Mouse (Mus musculus): ENCODE data around the gene Ltbr. TPM values are rescaled to one million over a fixed set of nuclear protein-coding genes. Genes with fewer than 3 reads are reported as not detected.

Gene Ltbr
- polyA plus RNA-seq, 1 experiment from 2014 or later: 67.4 TPM

DNA sequence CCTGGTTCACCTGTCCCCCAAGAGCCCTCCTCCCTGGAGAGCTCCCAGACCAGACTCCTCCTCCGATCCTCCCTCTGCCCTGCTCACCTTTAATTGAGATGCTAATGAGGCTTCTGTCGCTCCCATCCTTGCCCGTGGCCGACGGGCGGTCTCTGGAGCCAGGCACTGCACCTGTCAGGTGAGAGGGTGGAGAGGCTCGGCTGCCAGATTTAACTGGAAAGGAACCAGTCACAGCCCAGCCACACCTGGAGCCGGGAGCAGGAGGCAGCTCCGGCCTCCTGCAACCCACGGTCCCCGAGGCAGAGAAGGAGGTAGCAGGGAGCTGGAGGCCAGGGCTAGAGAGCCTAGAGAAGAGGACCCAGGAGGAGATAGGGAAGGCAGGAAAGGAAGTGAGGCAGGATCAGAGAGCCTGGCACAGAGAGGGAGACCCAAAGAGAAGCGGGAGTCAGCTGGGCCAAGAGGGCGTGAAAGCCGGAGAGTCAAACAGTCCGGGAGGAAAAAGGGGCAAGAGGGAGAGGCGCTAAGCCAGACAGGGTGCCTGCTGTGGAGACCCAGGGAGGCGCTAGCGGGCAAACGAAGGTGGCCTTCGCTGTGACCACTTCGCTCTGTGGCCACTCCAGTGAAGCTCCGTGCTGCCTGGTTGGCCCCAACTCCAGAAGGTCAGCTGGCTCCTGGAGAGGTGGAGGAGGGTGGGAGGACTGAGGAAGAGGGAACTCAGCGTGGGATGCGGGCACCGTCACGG, 7.6 kb upstream of the Ltbr start:
- H3K36me3 ChIP-seq (ENCODE audit: control insufficient read depth, insufficient read depth, low read length): no peaks in the 10 kb centered on the region
- no peak overlapping the region for H3K4me2 ChIP-seq (ENCODE audit: low read length)
- DNase-seq (ENCODE audit: low spot score) (no peak), ATAC-seq (replicated peaks; ENCODE audit: low FRiP score, low TSS enrichment, low read depth) (no peak)
- no peaks in the 10 kb centered on the region for H3K9me3 ChIP-seq (ENCODE audit: control insufficient read depth, low read length)
- WGBS: 20% methylated on average over 26 of the region's 26 CpGs
- H3K9ac ChIP-seq (ENCODE audit: low read length): no peak overlapping the region
- H3K4me3 ChIP-seq (ENCODE audit: low read depth, low read length): no peak overlapping the region
- H3K27me3 ChIP-seq (replicated peaks; ENCODE audit: control insufficient read depth, insufficient read depth, low read length): peaks cover 27% of the 10 kb centered on the region
- no peak overlapping the region for H3K27ac ChIP-seq (ENCODE audit: low read depth)
- no peaks in the 10 kb centered on the region for H3K4me1 ChIP-seq (replicated peaks; ENCODE audit: control insufficient read depth, insufficient read depth, low read length)

DNA sequence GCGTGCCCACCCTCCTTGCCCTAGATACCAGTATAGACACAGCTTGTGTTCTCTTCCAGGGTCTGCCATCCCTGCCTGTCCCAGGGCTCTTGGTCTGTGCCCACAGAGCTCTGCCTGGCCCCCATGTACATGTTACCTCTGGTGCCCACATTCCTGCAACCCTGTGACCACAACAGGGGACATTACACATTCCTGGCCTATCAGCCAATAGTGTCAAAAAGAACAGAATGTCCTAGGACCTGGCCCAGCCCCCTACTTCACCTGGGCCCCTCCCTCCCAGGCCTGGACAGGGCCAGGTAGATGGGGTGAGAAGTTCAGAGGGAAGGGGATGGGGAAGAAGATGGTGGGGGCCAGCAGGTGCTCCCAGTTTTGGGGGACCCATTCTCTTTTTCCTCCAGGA, 6.6 kb upstream of the Ltbr start, which contains the start of gene Scnn1a:
TSS of gene Scnn1a (plus strand) at position 337 of the 400 bp plus-strand sequence.
- Histone ChIP-seq H3K27ac (ENCODE audit: low read depth) (no peak within 1 kb of the TSS), H3K27me3 (replicated peaks; ENCODE audit: control insufficient read depth, insufficient read depth, low read length) (peaks cover 27% of the 10 kb centered on the region), H3K36me3 (ENCODE audit: control insufficient read depth, insufficient read depth, low read length) (no peaks in the 10 kb centered on the region), H3K4me3 (ENCODE audit: low read depth, low read length) (no peak within 1 kb of the TSS), H3K9ac (ENCODE audit: low read length) (no peak within 1 kb of the TSS), H3K4me2 (ENCODE audit: low read length) (no peak within 1 kb of the TSS), H3K9me3 (ENCODE audit: control insufficient read depth, low read length) (no peaks in the 10 kb centered on the region), H3K4me1 (replicated peaks; ENCODE audit: control insufficient read depth, insufficient read depth, low read length) (no peaks in the 10 kb centered on the region)
- DNase-seq (ENCODE audit: low spot score) (no peak), ATAC-seq (replicated peaks; ENCODE audit: low FRiP score, low TSS enrichment, low read depth) (no peak)
- WGBS: 100% methylated on average over 1 of the region's 1 CpGs

DNA sequence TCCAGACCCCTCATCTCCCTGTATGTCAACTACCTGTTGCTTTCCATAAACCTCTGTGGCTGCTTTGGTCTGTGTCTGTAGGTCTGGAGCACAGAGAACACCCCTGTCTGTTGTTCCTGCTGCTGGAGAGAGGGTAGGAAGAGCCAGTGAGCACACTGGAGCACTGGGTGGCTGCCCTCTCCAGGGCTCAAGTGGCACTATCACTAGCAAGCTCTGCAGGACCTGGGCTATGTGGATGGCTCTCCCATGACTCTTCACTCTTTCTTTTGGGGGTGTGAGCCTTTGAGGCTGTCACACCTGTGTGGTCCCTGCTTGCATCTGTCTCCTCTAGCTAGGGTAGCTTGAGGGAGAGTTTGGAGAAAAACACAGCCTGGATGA, 6.2 kb upstream of the Ltbr start:
- Histone ChIP-seq H3K9ac (ENCODE audit: low read length) (no peak overlapping the region), H3K4me3 (ENCODE audit: low read depth, low read length) (no peak overlapping the region), H3K4me2 (ENCODE audit: low read length) (no peak overlapping the region), H3K27me3 (replicated peaks; ENCODE audit: control insufficient read depth, insufficient read depth, low read length) (peaks cover 27% of the 10 kb centered on the region), H3K27ac (ENCODE audit: low read depth) (no peak overlapping the region), H3K4me1 (replicated peaks; ENCODE audit: control insufficient read depth, insufficient read depth, low read length) (no peaks in the 10 kb centered on the region), H3K36me3 (ENCODE audit: control insufficient read depth, insufficient read depth, low read length) (no peaks in the 10 kb centered on the region), H3K9me3 (ENCODE audit: control insufficient read depth, low read length) (no peaks in the 10 kb centered on the region)
- ATAC-seq (replicated peaks; ENCODE audit: low FRiP score, low TSS enrichment, low read depth): no peak
- no peak for DNase-seq (ENCODE audit: low spot score)

DNA sequence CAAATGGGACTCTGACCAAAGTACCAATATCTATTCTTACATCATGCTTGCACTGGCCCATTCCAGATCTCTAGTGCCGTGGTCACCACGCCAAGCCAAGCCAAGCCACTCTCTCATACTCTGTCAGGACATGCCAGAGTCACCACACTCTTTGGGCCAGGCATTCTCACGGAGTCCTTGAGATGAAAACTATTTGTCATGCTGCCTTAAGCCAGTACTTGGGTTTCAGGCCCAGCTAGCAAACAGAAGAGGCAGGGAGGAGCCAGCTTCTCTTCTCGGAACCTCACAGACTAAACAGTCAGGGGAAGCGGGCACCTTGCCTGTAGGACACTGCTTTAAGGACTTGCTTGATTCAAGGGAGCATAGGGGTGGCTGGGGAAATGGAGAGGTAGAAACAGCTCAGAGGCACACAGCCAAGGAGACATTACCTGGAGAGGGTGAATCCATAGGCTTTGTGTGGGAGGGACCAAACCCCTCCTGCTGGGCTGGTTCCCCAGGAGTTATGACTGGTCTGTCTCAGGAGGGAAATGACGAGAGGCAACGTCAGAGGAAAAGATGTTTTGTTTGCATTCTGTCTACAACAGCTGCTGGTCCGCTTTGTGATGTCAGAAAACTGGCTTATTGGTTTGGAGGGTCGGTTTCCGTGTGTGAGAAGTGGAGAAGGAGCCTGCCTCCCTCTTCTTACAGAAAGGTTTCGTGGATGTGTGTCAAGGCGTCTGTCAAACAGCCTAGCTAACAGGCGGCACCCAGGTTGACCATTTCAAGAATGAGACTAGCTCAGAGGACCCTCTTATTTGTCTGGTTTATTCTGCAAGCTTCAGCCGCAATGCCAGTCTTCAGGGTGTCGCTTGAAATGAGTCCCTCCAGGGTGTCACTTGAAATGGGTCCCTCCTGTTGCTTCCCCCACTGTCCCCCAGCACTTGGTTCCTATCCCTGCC, 5.6 kb upstream of the Ltbr start:
- WGBS: 59% methylated on average over 15 of the region's 15 CpGs
- no peak overlapping the region for H3K4me2 ChIP-seq (ENCODE audit: low read length)
- peaks cover 27% of the 10 kb centered on the region for H3K27me3 ChIP-seq (replicated peaks; ENCODE audit: control insufficient read depth, insufficient read depth, low read length)
- no peaks in the 10 kb centered on the region for H3K36me3 ChIP-seq (ENCODE audit: control insufficient read depth, insufficient read depth, low read length)
- H3K27ac ChIP-seq (ENCODE audit: low read depth): no peak overlapping the region
- no peak for DNase-seq (ENCODE audit: low spot score)
- ATAC-seq (replicated peaks; ENCODE audit: low FRiP score, low TSS enrichment, low read depth): no peak
- no peak overlapping the region for H3K4me3 ChIP-seq (ENCODE audit: low read depth, low read length)
- H3K4me1 ChIP-seq (replicated peaks; ENCODE audit: control insufficient read depth, insufficient read depth, low read length): peaks cover 3% of the 10 kb centered on the region; the same call in 1 of the 2 replicates
- H3K9ac ChIP-seq (ENCODE audit: low read length): no peak overlapping the region
- no peaks in the 10 kb centered on the region for H3K9me3 ChIP-seq (ENCODE audit: control insufficient read depth, low read length)

DNA sequence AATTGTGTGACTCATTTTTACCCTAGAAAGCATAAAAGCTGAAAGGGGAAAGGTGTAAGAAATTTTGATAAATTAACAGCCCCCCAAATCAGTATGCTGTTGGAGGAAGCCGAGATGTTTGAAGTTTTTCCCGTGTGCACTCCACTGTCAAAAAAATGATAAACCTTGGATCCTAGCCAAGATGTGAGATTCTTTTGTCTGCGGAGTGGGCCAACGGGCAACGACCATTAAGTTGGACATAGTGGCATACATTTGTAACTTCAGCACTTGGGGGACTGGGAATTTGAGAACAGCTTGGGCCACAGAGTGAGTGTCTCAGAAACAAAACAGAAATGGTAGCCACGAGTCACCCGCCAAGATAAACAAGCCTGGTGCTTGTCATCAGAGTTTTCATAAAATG, 3.4 kb upstream of the Ltbr start:
- WGBS: 51% methylated on average over 7 of the region's 7 CpGs
- H3K4me1 ChIP-seq (replicated peaks; ENCODE audit: control insufficient read depth, insufficient read depth, low read length): peaks cover 15% of the 10 kb centered on the region
- H3K27me3 ChIP-seq (replicated peaks; ENCODE audit: control insufficient read depth, insufficient read depth, low read length): peaks cover 19% of the 10 kb centered on the region
- no peak overlapping the region for H3K9ac ChIP-seq (ENCODE audit: low read length)
- no peak overlapping the region for H3K4me2 ChIP-seq (ENCODE audit: low read length)
- H3K9me3 ChIP-seq (ENCODE audit: control insufficient read depth, low read length): no peaks in the 10 kb centered on the region
- DNase-seq (ENCODE audit: low spot score): no peak
- H3K4me3 ChIP-seq (ENCODE audit: low read depth, low read length): no peak overlapping the region
- H3K36me3 ChIP-seq (ENCODE audit: control insufficient read depth, insufficient read depth, low read length): no peaks in the 10 kb centered on the region
- no peak for ATAC-seq (replicated peaks; ENCODE audit: low FRiP score, low TSS enrichment, low read depth)
- H3K27ac ChIP-seq (ENCODE audit: low read depth): no peak overlapping the region

GRCm38 (mm10) chr6:125314746-125315145, 1.1 kb upstream of the Ltbr start:
- no peaks in the 10 kb centered on the region for H3K9me3 ChIP-seq (ENCODE audit: control insufficient read depth, low read length)
- DNase-seq (ENCODE audit: low spot score) (no peak), ATAC-seq (replicated peaks; ENCODE audit: low FRiP score, low TSS enrichment, low read depth) (no peak)
- H3K9ac ChIP-seq (ENCODE audit: low read length): no peak overlapping the region
- no peak overlapping the region for H3K4me2 ChIP-seq (ENCODE audit: low read length)
- H3K4me1 ChIP-seq (replicated peaks; ENCODE audit: control insufficient read depth, insufficient read depth, low read length): peaks cover 25% of the 10 kb centered on the region
- WGBS: 76% methylated on average over 6 of the region's 6 CpGs
- H3K4me3 ChIP-seq (ENCODE audit: low read depth, low read length): no peak overlapping the region
- H3K27ac ChIP-seq (ENCODE audit: low read depth): no peak overlapping the region
- no peaks in the 10 kb centered on the region for H3K27me3 ChIP-seq (replicated peaks; ENCODE audit: control insufficient read depth, insufficient read depth, low read length)
- peaks cover 16% of the 10 kb centered on the region; the same call in 1 of the 2 replicates for H3K36me3 ChIP-seq (ENCODE audit: control insufficient read depth, insufficient read depth, low read length)

DNA sequence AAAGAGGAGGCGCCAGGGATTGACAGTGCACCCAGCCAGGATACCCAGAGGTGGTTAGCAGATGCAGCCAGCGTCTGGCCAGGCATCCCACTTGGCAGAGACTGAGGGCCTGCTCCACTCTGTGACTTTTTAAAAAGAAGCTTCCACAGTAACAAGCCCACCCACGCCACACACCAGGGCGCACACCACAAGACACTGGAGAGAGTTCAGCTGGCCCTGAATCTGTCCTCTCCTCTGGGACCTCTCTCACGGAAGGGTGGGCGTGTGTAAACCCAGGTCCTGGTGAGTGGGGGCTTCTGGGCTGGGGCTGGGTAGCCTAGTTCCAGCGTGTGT, 512 bp upstream of the Ltbr start:
- peak overlapping the region; percentile 79; the same call in 1 of the 2 replicates for H3K27ac ChIP-seq (ENCODE audit: low read depth)
- peak overlapping the region; percentile 63; the same call in 1 of the 2 replicates for H3K4me3 ChIP-seq (ENCODE audit: low read depth, low read length)
- ATAC-seq (replicated peaks; ENCODE audit: low FRiP score, low TSS enrichment, low read depth): peak; percentile 12
- no peak for DNase-seq (ENCODE audit: low spot score)
- peak overlapping the region; percentile 93 for H3K9ac ChIP-seq (ENCODE audit: low read length)
- WGBS: 51% methylated on average over 7 of the region's 7 CpGs
- H3K9me3 ChIP-seq (ENCODE audit: control insufficient read depth, low read length): no peaks in the 10 kb centered on the region
- no peaks in the 10 kb centered on the region for H3K27me3 ChIP-seq (replicated peaks; ENCODE audit: control insufficient read depth, insufficient read depth, low read length)
- H3K4me1 ChIP-seq (replicated peaks; ENCODE audit: control insufficient read depth, insufficient read depth, low read length): peaks cover 30% of the 10 kb centered on the region
- H3K4me2 ChIP-seq (ENCODE audit: low read length): peak overlapping the region; percentile 86
- H3K36me3 ChIP-seq (ENCODE audit: control insufficient read depth, insufficient read depth, low read length): peaks cover 21% of the 10 kb centered on the region

- Histone ChIP-seq H3K27me3 (replicated peaks; ENCODE audit: control insufficient read depth, insufficient read depth, low read length) (no peaks in the 10 kb centered on the region), H3K4me2 (ENCODE audit: low read length) (peak overlapping the region; percentile 86), H3K27ac (ENCODE audit: low read depth) (peak overlapping the region; percentile 79), H3K4me3 (ENCODE audit: low read depth, low read length) (peak overlapping the region; percentile 63), H3K9ac (ENCODE audit: low read length) (peak overlapping the region; percentile 93), H3K4me1 (replicated peaks; ENCODE audit: control insufficient read depth, insufficient read depth, low read length) (peaks cover 30% of the 10 kb centered on the region), H3K36me3 (ENCODE audit: control insufficient read depth, insufficient read depth, low read length) (peaks cover 34% of the 10 kb centered on the region), H3K9me3 (ENCODE audit: control insufficient read depth, low read length) (no peaks in the 10 kb centered on the region)
- WGBS: 55% methylated on average over 22 of the region's 22 CpGs
- DNase-seq (ENCODE audit: low spot score) (no peak), ATAC-seq (replicated peaks; ENCODE audit: low FRiP score, low TSS enrichment, low read depth) (no peak)
Measured at GRCm38 (mm10) chr6:125312581-125313355, 917 bp downstream of the Ltbr start.
